In the genomic region with DNA sequence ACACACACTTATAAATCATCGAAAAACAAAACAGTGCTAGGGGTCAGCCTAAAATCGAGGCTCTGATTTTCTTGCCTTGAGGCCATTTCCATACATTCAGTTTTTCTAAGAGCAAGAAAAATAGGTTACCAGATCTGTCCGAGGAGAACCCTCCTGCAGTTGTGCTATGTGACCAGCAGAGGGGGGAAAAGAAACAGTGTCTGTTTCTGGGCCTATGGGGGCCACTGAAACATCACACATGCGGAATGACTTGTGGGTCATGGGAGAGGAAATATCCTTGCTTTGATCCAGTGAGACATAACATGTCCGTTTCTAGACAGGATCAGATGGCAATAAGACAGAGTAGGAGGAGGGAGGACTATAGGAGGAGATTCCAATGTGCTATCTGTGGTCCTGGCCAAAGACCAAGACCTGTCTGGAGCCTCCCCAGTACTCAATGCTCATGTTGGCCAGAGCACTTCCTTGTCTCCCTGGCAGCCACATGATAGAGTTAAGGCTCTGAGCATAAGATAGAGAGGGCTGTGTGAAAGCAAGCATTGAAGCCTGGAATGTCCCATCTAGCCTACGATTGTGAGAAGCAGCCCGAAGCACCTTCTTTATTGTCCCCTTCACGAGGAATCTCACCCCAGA, we compare ENCODE assay signal across 9 mouse cellular contexts. TPM values are rescaled to one million over a fixed set of nuclear protein-coding genes. Genes with fewer than 3 reads are reported as not detected.
DNase-seq lines count a peak whose midpoint lies in the region; ATAC-seq and TF ChIP-seq lines count a peak whose summit lies in the region.
"Had no signal": no experiment of that assay in that cellular context is flagged by ENCODE, and none has a peak within 500 bp of the region (broad histone marks: within the 10 kb centered on the region; RNA-seq: fewer than 3 reads in every experiment).

No protein-coding gene starts in this region.

- TF ChIP-seq CTCF in testis, adult 2 months (IDR thresholded peaks at IDR 0.05; ENCODE audit: control insufficient read depth, insufficient read depth, insufficient replicate concordance, low read depth, low read length): no peak
- TF ChIP-seq CTCF in midbrain, postnatal 0 days (IDR thresholded peaks at IDR 0.05): peak; percentile 80

- no peak overlapping the region for H3K4me3 ChIP-seq in heart, embryonic 11.5 days (ENCODE audit: low read depth, low read length)
- H3K4me3 ChIP-seq in testis, adult 2 months (ENCODE audit: control insufficient read depth, low read depth, low read length): no peak overlapping the region
- no peak overlapping the region for H3K4me3 ChIP-seq in midbrain, postnatal 0 days (ENCODE audit: low read depth, low read length)
- H3K4me3 ChIP-seq: embryonic facial prominence, embryonic 12.5 days had no signal

- DNase-seq in heart, adult 18-20 months: peak; percentile 11 to 49
- no peak for DNase-seq in testis, postnatal 10 days (ENCODE audit: low spot score)
- peak; percentile 63 for DNase-seq in embryo, embryonic 10 days (ENCODE audit: low spot score)
- DNase-seq in midbrain, postnatal 0 days (ENCODE audit: low spot score): peak; percentile 64
- DNase-seq in left cerebral cortex, postnatal 10 days (ENCODE audit: extremely low spot score in 1 of 2, low spot score in 2 of 2): no peak

- H3K4me2 ChIP-seq in heart, embryonic 11.5 days: no peak overlapping the region
- no peak overlapping the region for H3K4me2 ChIP-seq in midbrain, postnatal 0 days (ENCODE audit: low read depth, low read length, poor library complexity, severe bottlenecking)
- H3K4me2 ChIP-seq: embryonic facial prominence, embryonic 12.5 days had no signal

- no peaks in the 10 kb centered on the region for H3K9me3 ChIP-seq in heart, embryonic 11.5 days (replicated peaks; ENCODE audit: control insufficient read depth, low read length)
- H3K9me3 ChIP-seq in midbrain, postnatal 0 days (ENCODE audit: low read length): no peaks in the 10 kb centered on the region
- H3K9me3 ChIP-seq: embryonic facial prominence, embryonic 12.5 days had no signal

- H3K36me3 ChIP-seq in heart, embryonic 11.5 days (ENCODE audit: control insufficient read depth, insufficient read depth, low read length): no peaks in the 10 kb centered on the region
- no peaks in the 10 kb centered on the region for H3K36me3 ChIP-seq in testis, adult 2 months (ENCODE audit: control insufficient read depth, insufficient read depth, low read length)
- H3K36me3 ChIP-seq in midbrain, postnatal 0 days (ENCODE audit: insufficient read depth, low read length): no peaks in the 10 kb centered on the region
- H3K36me3 ChIP-seq: embryonic facial prominence, embryonic 12.5 days had no signal

- no peak overlapping the region for H3K27ac ChIP-seq in heart, embryonic 11.5 days (ENCODE audit: low read depth, low read length)
- peak overlapping the region; percentile 21; the same call in 1 of the 2 replicates for H3K27ac ChIP-seq in testis, adult 2 months (ENCODE audit: control insufficient read depth, insufficient read depth, low read depth, low read length)
- H3K27ac ChIP-seq in midbrain, postnatal 0 days (ENCODE audit: low read depth, low read length): no peak overlapping the region
- H3K27ac ChIP-seq: embryonic facial prominence, embryonic 12.5 days had no signal

- ATAC-seq in heart, embryonic 11.5 days (replicated peaks; ENCODE audit: insufficient number of reproducible peaks, low FRiP score, low TSS enrichment): no peak; the same call in 1 of the 2 replicates
- peak; percentile 56 for ATAC-seq in inflammation-experienced regulatory T-cells, adult 6 months
- no peak for ATAC-seq in midbrain, postnatal 0 days (ENCODE audit: low FRiP score)

- intact Hi-C loops in left cerebral cortex, postnatal 10 days (cut with DNase I): loop anchor here (5.0 kb wide), 1 partner anchor 91 kb away; no protein-coding TSS in a partner anchor

- 35% methylated on average over 8 of the region's 8 CpGs for WGBS in heart, embryonic 11.5 days (ENCODE audit: insufficient replicate concordance)
- WGBS in midbrain, postnatal 0 days: 49% methylated on average over 8 of the region's 8 CpGs

- H3K9ac ChIP-seq in heart, embryonic 11.5 days (ENCODE audit: low read depth, low read length): no peak overlapping the region
- no peak overlapping the region for H3K9ac ChIP-seq in midbrain, postnatal 0 days (replicated peaks; ENCODE audit: low read length, poor library complexity, severe bottlenecking)
- H3K9ac ChIP-seq: embryonic facial prominence, embryonic 12.5 days had no signal

- TF ChIP-seq POLR2A in testis, adult 2 months (IDR thresholded peaks at IDR 0.05; ENCODE audit: control insufficient read depth, low read depth, low read length): no peak

- peaks cover 17% of the 10 kb centered on the region for H3K4me1 ChIP-seq in heart, embryonic 11.5 days (ENCODE audit: control insufficient read depth, insufficient read depth, low read length)
- H3K4me1 ChIP-seq in testis, adult 2 months (ENCODE audit: control insufficient read depth, insufficient read depth, low read length): no peaks in the 10 kb centered on the region
- no peaks in the 10 kb centered on the region for H3K4me1 ChIP-seq in midbrain, postnatal 0 days (ENCODE audit: insufficient read depth, low read length)

- H3K27me3 ChIP-seq in heart, embryonic 11.5 days (ENCODE audit: control insufficient read depth, insufficient read depth, low read length): 0 out of 2 replicates have a peak, but pooled peaks cover 3% of the 10 kb centered on the region
- H3K27me3 ChIP-seq in testis, adult 2 months (ENCODE audit: control insufficient read depth, insufficient read depth, low read length): no peaks in the 10 kb centered on the region
- no peaks in the 10 kb centered on the region for H3K27me3 ChIP-seq in midbrain, postnatal 0 days (ENCODE audit: insufficient read depth, low read length)
- H3K27me3 ChIP-seq: embryonic facial prominence, embryonic 12.5 days had no signal

RNA-seq across cellular contexts. Expression of a gene that starts 14.4 kb away (rescaled TPM):
- not detected for total RNA-seq in heart, adult 18-20 months (2021)
- not detected in 2 replicates for polyA plus RNA-seq in heart, embryonic 11.5 days (2014; fragmentation: Nextera tagmentation; extraction: Ambion mirVana)
- 1.1 and 1.2 TPM in 2 replicates for polyA plus RNA-seq in testis, adult 2 months (2012; rRNA removed)
- not detected for polyA plus RNA-seq in inflammation-experienced regulatory T-cells, adult 6 months (2017; shearing (Covaris generic))
- not detected in 2 replicates for total RNA-seq in midbrain, postnatal 0 days (2014; rRNA removed)
- polyA plus RNA-seq in midbrain, postnatal 0 days (2015; fragmentation: Nextera tagmentation; extraction: Ambion mirVana): not detected in 2 replicates
- under 1 TPM in 1 of 2 experiments, not detected in 1; 0.17 TPM for total RNA-seq in left cerebral cortex, postnatal 10 days (2021)
- polyA plus RNA-seq: embryonic facial prominence, embryonic 12.5 days had no signal

RNA-seq across cellular contexts. Expression of a gene that starts 30.3 kb away (rescaled TPM):
- 10 to 100 TPM; 49.6 to 50.9 TPM for total RNA-seq in heart, adult 18-20 months (2021)
- 271 and 300 TPM in 2 replicates for polyA plus RNA-seq in heart, embryonic 11.5 days (2014; fragmentation: Nextera tagmentation; extraction: Ambion mirVana)
- 6.3 and 8.2 TPM in 2 replicates for polyA plus RNA-seq in testis, adult 2 months (2012; rRNA removed)
- polyA plus RNA-seq in inflammation-experienced regulatory T-cells, adult 6 months (2017; shearing (Covaris generic)): 100 to 1,000 TPM; 267 to 340 (median 269) TPM
- 91.8 and 112 TPM in 2 replicates for total RNA-seq in midbrain, postnatal 0 days (2014; rRNA removed)
- 346 and 372 TPM in 2 replicates for polyA plus RNA-seq in midbrain, postnatal 0 days (2015; fragmentation: Nextera tagmentation; extraction: Ambion mirVana)
- 100 to 1,000 TPM; 183 to 200 TPM for total RNA-seq in left cerebral cortex, postnatal 10 days (2021)

Comparison
In these comparisons a context has a peak if more than half of its experiments do, and no peak if none do; other contexts are left out.
1. DNase-seq: peak in heart, adult 18-20 months (2 of 2), embryo, embryonic 10 days (single experiment) and midbrain, postnatal 0 days (single experiment); none in testis, postnatal 10 days (single experiment) and left cerebral cortex, postnatal 10 days (0 of 2).
2. RNA of a gene that starts 30.3 kb away (polyA plus RNA-seq): 346 to 372 TPM in midbrain, postnatal 0 days, 271 to 300 TPM in heart, embryonic 11.5 days and 267 to 340 TPM in inflammation-experienced regulatory T-cells, adult 6 months; 6.3 to 8.2 TPM in testis, adult 2 months; every median in the first group is over 10 times any median in the second.